Mouse (Mus musculus): Measurements from ENCODE around the gene Clcnkb.

The Clcnkb gene

DNA sequence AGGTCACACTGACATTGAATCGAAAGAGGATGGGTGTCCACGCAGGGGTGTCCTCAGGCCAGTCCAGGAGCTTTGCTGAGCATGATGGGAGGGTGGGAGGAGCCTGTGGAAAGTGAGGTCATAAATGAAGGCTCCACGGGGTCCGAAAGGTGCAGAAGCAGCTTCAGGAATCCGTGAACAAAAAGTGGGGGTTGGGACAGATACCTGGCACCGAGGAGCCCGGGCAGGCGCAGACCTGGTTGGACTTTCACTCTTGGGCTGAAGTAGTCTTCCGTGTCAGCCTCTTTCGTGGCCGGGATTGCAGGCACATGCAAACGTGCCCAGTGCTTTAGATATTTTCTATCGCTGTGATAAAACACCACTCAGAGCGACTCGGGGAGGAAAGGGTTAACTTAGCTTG lies 15.6 kb downstream of the Clcnkb start:
- Histone ChIP-seq H3K36me3 (ENCODE audit: control insufficient read depth, insufficient read depth, low read length, poor library complexity, severe bottlenecking) (no peaks in the 10 kb centered on the region), H3K27me3 (ENCODE audit: control insufficient read depth, insufficient read depth, low read length, poor library complexity, severe bottlenecking) (no peaks in the 10 kb centered on the region)
- DNase-seq (ENCODE audit: low read depth, low spot score), result no peak

GRCm38 (mm10) chr4:141398545-141398944 lies 17.3 kb downstream of the Clcnkb start, which contains the start of gene Clcnka:
Gene Clcnka, minus strand, starts transcription at chr4:141398724.
- no peaks in the 10 kb centered on the region for H3K27me3 ChIP-seq (ENCODE audit: control insufficient read depth, insufficient read depth, low read length, poor library complexity, severe bottlenecking)
- H3K36me3 ChIP-seq (ENCODE audit: control insufficient read depth, insufficient read depth, low read length, poor library complexity, severe bottlenecking), result no peaks in the 10 kb centered on the region
- DNase-seq (ENCODE audit: low read depth, low spot score), result no peak

- no peak for DNase-seq (ENCODE audit: low read depth, low spot score)
- Histone ChIP-seq H3K36me3 (ENCODE audit: control insufficient read depth, insufficient read depth, low read length, poor library complexity, severe bottlenecking) (no peaks in the 10 kb centered on the region), H3K27me3 (ENCODE audit: control insufficient read depth, insufficient read depth, low read length, poor library complexity, severe bottlenecking) (no peaks in the 10 kb centered on the region)
These were observed 18.0 kb downstream of the Clcnkb start for GRCm38 (mm10) chr4:141397861-141398260.

DNA sequence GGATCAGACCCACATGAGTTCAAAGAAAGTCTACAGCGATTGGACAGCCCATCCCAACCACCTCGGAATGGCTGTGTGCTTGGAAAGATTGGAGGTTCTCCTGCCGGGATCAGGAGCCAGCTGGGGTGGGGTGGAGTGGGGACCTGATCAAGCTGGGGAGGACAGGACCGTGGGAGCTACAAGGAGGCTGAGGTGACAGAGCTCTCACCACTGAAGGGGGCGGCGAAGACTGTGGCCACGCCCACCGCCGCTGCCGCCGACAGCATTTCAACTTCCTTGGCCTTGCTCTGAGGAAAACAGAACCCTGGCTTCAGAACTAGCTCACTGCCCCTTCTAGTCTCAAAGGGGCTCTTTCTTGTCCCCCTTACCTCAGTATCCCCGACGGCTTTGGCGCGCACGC lies 21.1 kb downstream of the Clcnkb start:
- no peak for DNase-seq (ENCODE audit: low read depth, low spot score)
- H3K27me3 ChIP-seq (ENCODE audit: control insufficient read depth, insufficient read depth, low read length, poor library complexity, severe bottlenecking), result no peaks in the 10 kb centered on the region
- H3K36me3 ChIP-seq (ENCODE audit: control insufficient read depth, insufficient read depth, low read length, poor library complexity, severe bottlenecking), result no peaks in the 10 kb centered on the region

DNA sequence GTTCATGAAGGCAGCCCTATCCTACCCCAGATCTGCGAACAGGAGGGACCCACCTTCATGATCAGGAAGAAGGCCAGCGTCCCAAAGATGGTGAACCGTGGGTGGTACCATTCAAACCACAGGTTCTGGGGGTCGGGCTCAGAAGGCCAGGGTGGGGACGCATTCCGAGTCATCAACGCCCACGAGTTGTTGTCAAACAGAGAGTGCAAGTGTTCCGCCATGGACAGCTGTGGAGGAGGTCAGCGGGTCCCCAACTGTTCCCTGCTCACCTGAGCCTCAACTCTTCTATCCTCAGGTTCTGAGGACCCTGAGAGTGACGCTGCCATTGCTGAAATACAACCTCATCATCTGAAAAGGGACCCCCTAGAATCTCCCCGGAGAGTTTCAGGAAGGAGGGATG lies 24.5 kb downstream of the Clcnkb start:
- Histone ChIP-seq H3K27me3 (ENCODE audit: control insufficient read depth, insufficient read depth, low read length, poor library complexity, severe bottlenecking) (no peaks in the 10 kb centered on the region), H3K36me3 (ENCODE audit: control insufficient read depth, insufficient read depth, low read length, poor library complexity, severe bottlenecking) (no peaks in the 10 kb centered on the region)
- no peak for DNase-seq (ENCODE audit: low read depth, low spot score)

DNA sequence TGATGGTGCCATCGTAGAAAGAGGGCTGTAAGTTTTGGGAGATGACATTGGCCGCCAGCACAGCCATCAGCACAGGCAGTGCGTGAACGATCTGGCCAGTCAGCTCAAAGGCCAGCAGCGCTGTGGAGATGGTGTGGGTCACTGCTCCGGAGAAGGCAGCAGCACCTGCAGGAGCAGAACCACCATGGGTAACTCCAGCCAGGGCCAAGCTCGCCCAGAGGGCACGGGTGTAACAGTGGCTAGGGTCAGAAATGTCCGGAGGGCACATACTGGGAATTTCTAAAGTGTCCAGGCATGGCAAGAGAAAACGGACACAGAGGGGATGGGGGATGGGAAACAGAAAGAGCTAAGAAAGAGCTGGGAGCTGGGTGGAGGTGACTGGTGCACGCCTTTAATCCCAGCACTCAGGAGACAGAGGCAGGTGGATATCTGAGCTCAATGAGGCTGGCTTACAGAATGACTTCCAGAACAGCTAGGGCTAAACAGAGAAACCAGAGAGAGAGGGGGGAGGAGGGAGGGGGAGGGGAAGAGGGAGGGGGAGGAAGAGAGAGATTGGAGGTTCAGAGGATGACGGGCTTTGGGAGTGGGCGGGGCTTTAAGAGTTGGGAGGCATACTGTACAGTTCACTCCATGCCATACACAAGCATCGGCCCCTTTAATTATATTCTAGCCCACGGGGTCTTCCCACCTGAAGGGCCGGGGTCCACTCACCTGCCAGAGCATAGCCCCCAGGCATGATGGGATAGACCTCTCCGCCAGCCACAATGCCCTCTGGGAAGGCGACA lies 26.3 kb downstream of the Clcnkb start:
- no peak for DNase-seq (ENCODE audit: low read depth, low spot score)
- Histone ChIP-seq H3K27me3 (ENCODE audit: control insufficient read depth, insufficient read depth, low read length, poor library complexity, severe bottlenecking) (no peaks in the 10 kb centered on the region), H3K36me3 (ENCODE audit: control insufficient read depth, insufficient read depth, low read length, poor library complexity, severe bottlenecking) (no peaks in the 10 kb centered on the region)

- Histone ChIP-seq H3K36me3 (ENCODE audit: control insufficient read depth, insufficient read depth, low read length, poor library complexity, severe bottlenecking) (no peaks in the 10 kb centered on the region), H3K27me3 (ENCODE audit: control insufficient read depth, insufficient read depth, low read length, poor library complexity, severe bottlenecking) (no peaks in the 10 kb centered on the region)
- no peak for DNase-seq (ENCODE audit: low read depth, low spot score)
These were observed 27.9 kb downstream of the Clcnkb start for GRCm38 (mm10) chr4:141387933-141388332.

GRCm38 (mm10) chr4:141387093-141387784 lies 28.6 kb downstream of the Clcnkb start:
- peak; percentile 82 for DNase-seq (ENCODE audit: low read depth, low spot score)
- H3K36me3 ChIP-seq (ENCODE audit: control insufficient read depth, insufficient read depth, low read length, poor library complexity, severe bottlenecking), result no peaks in the 10 kb centered on the region
- no peaks in the 10 kb centered on the region for H3K27me3 ChIP-seq (ENCODE audit: control insufficient read depth, insufficient read depth, low read length, poor library complexity, severe bottlenecking)

DNA sequence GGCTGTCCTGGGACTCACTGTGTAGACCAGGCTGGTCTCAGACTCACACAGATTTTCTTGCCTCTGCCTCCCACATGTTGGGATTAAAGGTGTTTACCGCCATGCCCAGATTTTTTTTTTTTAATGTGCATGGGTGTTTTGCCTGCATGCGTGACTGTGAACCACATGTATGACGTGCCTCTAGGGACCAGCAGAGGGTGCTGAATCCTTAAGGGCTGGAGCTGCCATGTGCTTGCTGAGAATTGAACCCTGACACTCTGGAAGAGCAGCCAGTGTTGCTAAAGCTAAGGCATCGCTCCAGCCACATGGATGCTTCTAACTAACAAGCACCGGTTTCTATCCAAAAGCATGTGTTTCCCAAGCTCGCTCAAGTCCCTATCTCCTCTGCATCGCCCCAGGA lies 29.7 kb downstream of the Clcnkb start:
- Histone ChIP-seq H3K36me3 (ENCODE audit: control insufficient read depth, insufficient read depth, low read length, poor library complexity, severe bottlenecking) (no peaks in the 10 kb centered on the region), H3K27me3 (ENCODE audit: control insufficient read depth, insufficient read depth, low read length, poor library complexity, severe bottlenecking) (no peaks in the 10 kb centered on the region)

DNA sequence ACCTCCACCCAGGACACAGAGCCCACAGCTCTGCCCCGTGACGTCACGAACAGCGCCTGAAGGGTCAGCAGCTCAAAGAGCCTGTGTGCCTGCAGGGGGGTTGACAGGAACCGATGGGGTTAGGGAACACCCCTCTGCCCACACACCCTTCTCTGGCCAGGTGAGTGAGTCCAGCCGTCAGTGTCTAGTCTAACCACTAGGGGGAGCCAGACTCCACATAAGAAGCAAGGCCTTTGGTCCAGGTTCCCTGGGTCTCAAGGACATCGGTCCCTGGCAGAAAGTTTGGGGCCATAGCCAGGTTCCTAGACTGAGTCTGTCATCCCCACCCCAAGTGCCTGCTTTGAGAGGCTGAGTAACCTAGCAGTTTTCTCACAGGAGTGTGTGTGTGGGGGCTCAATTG lies 30.5 kb downstream of the Clcnkb start:
- no peaks in the 10 kb centered on the region for H3K27me3 ChIP-seq (ENCODE audit: control insufficient read depth, insufficient read depth, low read length, poor library complexity, severe bottlenecking)
- DNase-seq (ENCODE audit: low read depth, low spot score), result peak; percentile 86
- no peaks in the 10 kb centered on the region for H3K36me3 ChIP-seq (ENCODE audit: control insufficient read depth, insufficient read depth, low read length, poor library complexity, severe bottlenecking)

More for the DNA sequence above, 29.7 kb downstream of the Clcnkb start:
- DNase-seq (ENCODE audit: low read depth, low spot score), result no peak

GRCm38 (mm10) chr4:141382406-141382805 lies 33.4 kb downstream of the Clcnkb start:
- H3K36me3 ChIP-seq (ENCODE audit: control insufficient read depth, insufficient read depth, low read length, poor library complexity, severe bottlenecking), result no peaks in the 10 kb centered on the region
- H3K27me3 ChIP-seq (ENCODE audit: control insufficient read depth, insufficient read depth, low read length, poor library complexity, severe bottlenecking), result no peaks in the 10 kb centered on the region
- DNase-seq (ENCODE audit: low read depth, low spot score), result peak; percentile 29

DNA sequence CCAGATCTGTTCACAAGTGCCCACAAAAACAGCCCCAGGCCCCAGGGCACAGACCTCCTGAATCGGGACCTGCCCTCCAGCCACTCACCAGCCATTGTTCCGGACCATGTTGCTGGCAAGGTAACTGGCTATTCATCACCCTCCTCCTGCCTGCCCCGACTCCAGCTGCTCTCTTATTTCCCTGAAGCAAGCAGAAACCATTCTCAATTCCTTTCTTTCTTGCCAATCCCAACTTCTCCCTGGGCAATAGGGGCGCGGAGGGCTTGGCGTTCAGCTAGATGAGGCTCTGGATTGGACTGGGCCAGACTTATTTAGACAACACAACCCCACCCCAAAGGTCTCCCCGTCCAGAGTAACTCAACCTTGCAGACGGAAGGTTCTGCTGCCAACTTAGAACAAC lies 36.1 kb downstream of the Clcnkb start:
- Histone ChIP-seq H3K36me3 (ENCODE audit: control insufficient read depth, insufficient read depth, low read length, poor library complexity, severe bottlenecking) (no peaks in the 10 kb centered on the region), H3K27me3 (ENCODE audit: control insufficient read depth, insufficient read depth, low read length, poor library complexity, severe bottlenecking) (no peaks in the 10 kb centered on the region)
- DNase-seq (ENCODE audit: low read depth, low spot score), result no peak

GRCm38 (mm10) chr4:141372426-141372825 lies 43.4 kb downstream of the Clcnkb start:
- no peaks in the 10 kb centered on the region for H3K27me3 ChIP-seq (ENCODE audit: control insufficient read depth, insufficient read depth, low read length, poor library complexity, severe bottlenecking)
- DNase-seq (ENCODE audit: low read depth, low spot score), result no peak
- H3K36me3 ChIP-seq (ENCODE audit: control insufficient read depth, insufficient read depth, low read length, poor library complexity, severe bottlenecking), result no peaks in the 10 kb centered on the region

DNA sequence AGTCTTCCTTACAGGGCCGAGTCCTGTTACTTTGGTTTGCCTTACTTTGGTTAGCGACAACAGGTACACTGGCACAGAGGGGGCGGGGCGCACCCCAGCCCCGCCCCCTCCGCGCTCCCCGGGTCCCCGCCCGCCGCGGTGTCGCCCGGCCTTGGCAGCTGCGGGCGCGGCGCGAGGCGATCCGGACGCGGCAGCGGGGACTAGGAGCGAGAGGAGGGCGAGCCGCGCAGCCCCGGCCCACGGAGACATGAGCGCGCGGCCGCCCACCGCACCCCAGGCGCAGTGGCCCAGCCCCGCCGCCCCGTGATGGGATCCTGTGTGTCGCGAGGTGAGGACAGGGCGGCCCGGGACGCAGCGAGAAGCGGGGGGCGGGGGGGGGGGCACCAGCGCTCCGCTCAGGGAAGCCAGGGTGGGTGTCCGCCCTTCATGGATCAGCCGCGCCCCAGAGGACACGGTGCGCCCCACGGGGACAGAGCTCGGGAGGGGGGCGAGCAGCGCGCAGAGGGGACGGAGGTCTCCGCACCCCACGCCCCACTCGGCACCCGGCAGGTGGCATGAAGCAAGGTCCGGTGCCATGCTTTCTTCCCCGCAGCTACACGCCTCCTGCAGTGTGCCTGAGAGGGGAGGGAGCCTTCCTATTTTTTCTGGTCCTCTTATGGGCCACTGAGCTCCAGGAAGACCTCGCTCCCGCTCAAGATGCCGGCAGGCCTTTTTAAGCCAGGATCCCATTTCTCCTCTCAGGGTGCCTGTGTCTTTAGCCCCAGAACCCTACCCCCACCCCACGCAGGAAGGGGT lies 47.6 kb downstream of the Clcnkb start, which contains the start of gene Fam131c:
Fam131c (plus strand) TSS at position 224 of the 795 bp plus-strand sequence.
- no peaks in the 10 kb centered on the region for H3K27me3 ChIP-seq (ENCODE audit: control insufficient read depth, insufficient read depth, low read length, poor library complexity, severe bottlenecking)
- H3K36me3 ChIP-seq (ENCODE audit: control insufficient read depth, insufficient read depth, low read length, poor library complexity, severe bottlenecking), result no peaks in the 10 kb centered on the region
- DNase-seq (ENCODE audit: low read depth, low spot score), result peak; percentile 41

- DNase-seq (ENCODE audit: low read depth, low spot score), result no peak
- no peaks in the 10 kb centered on the region for H3K36me3 ChIP-seq (ENCODE audit: control insufficient read depth, insufficient read depth, low read length, poor library complexity, severe bottlenecking)
These were observed 49.9 kb downstream of the Clcnkb start for GRCm38 (mm10) chr4:141365876-141366275.

More at GRCm38 (mm10) chr4:141365876-141366275, 49.9 kb downstream of the Clcnkb start:
- no peaks in the 10 kb centered on the region for H3K27me3 ChIP-seq (ENCODE audit: control insufficient read depth, insufficient read depth, low read length, poor library complexity, severe bottlenecking)

Data from splenic B cell, adult 2 months (primary cell).